Mouse (Mus musculus) stomach, embryonic 15.5 days (tissue): Measurements from ENCODE around the gene Gm10073. TPM values are rescaled to one million over a fixed set of nuclear protein-coding genes. Genes with fewer than 3 reads are reported as not detected.

Experiments
- ATAC-seq: fragments of 200-750 bp; cut with Nextera tagmentation; 2 replicates; pipeline ENCODE4 v1.8.0; 2017; ENCODE audit warnings: low read depth, moderate number of reproducible peaks, moderate TSS enrichment; ENCODE audit not compliant: insufficient read depth, low FRiP score
- H3K27ac ChIP-seq: fragments of 300-500 bp; sonication (generic); 2 replicates; pipeline ENCODE4 v1.5.1; 2015; ENCODE audit warnings: mild to moderate bottlenecking, inconsistent platforms
- H3K27me3 ChIP-seq: fragments of 300-500 bp; sonication (generic); replicated peaks from 2 replicates; pipeline ENCODE4 v1.6.1; 2015; ENCODE audit warnings: inconsistent platforms
- H3K36me3 ChIP-seq: fragments of 300-500 bp; sonication (generic); 2 replicates; pipeline ENCODE4 v1.6.1; 2015; ENCODE audit warnings: inconsistent platforms
- H3K4me1 ChIP-seq: fragments of 300-500 bp; sonication (generic); 2 replicates; pipeline ENCODE4 v1.6.1; 2015; ENCODE audit warnings: inconsistent platforms
- H3K4me2 ChIP-seq: fragments of 300-500 bp; sonication (generic); 2 replicates; pipeline ENCODE4 v1.6.1; 2015; ENCODE audit warnings: mild to moderate bottlenecking, inconsistent platforms
- H3K4me3 ChIP-seq: fragments of 300-500 bp; sonication (generic); replicated peaks from 2 replicates; pipeline ENCODE4 v1.5.1; 2015; ENCODE audit warnings: inconsistent platforms
- H3K9ac ChIP-seq: fragments of 300-500 bp; sonication (generic); 2 replicates; pipeline ENCODE4 v1.6.1; 2015; ENCODE audit warnings: inconsistent platforms
- H3K9me3 ChIP-seq: fragments of 300-500 bp; sonication (generic); 2 replicates; pipeline ENCODE4 v1.6.1; 2016; ENCODE audit warnings: inconsistent platforms
- WGBS: fragments of 180-500 bp; shearing (Covaris S2); methylation state at CpG from one replicate; pipeline ENCODE4 v1.1.7; 2015; 5-methylcytosine and 5-hydroxymethylcytosine counted together
- polyA plus RNA-seq: library from polyadenylated mRNA; unstranded; fragments of >200 nt; fragmentation: Nextera tagmentation; extraction: Ambion mirVana; gene quantifications from 2 replicates; pipeline ENCODE4 v1.2.1, GENCODE M21; 2015

The Gm10073 gene
- polyA plus RNA-seq, 1 experiment from 2014 or later = 48.1 TPM

GRCm38 (mm10) chr8:106541002-106541401 is 32.3 kb downstream of the Gm10073 start:
- no peaks in the 10 kb centered on the region for H3K4me1 ChIP-seq
- no peaks in the 10 kb centered on the region for H3K36me3 ChIP-seq
- H3K27me3 ChIP-seq = no peaks in the 10 kb centered on the region
- WGBS = 78% methylated on average over 11 of the region's 11 CpGs
- H3K9me3 ChIP-seq = no peaks in the 10 kb centered on the region
- H3K27ac ChIP-seq = no peak overlapping the region
- no peak overlapping the region for H3K4me2 ChIP-seq
- ATAC-seq = no peak
- H3K9ac ChIP-seq = no peak overlapping the region
- H3K4me3 ChIP-seq = no peak overlapping the region

GRCm38 (mm10) chr8:106539193-106539592 is 34.1 kb downstream of the Gm10073 start:
- no peak for ATAC-seq
- no peaks in the 10 kb centered on the region for H3K9me3 ChIP-seq
- H3K4me1 ChIP-seq = no peaks in the 10 kb centered on the region
- no peak overlapping the region for H3K4me3 ChIP-seq
- 69% methylated on average over 5 of the region's 5 CpGs for WGBS
- H3K9ac ChIP-seq = no peak overlapping the region
- no peak overlapping the region for H3K27ac ChIP-seq
- no peaks in the 10 kb centered on the region for H3K36me3 ChIP-seq
- H3K4me2 ChIP-seq = no peak overlapping the region
- H3K27me3 ChIP-seq = no peaks in the 10 kb centered on the region

DNA sequence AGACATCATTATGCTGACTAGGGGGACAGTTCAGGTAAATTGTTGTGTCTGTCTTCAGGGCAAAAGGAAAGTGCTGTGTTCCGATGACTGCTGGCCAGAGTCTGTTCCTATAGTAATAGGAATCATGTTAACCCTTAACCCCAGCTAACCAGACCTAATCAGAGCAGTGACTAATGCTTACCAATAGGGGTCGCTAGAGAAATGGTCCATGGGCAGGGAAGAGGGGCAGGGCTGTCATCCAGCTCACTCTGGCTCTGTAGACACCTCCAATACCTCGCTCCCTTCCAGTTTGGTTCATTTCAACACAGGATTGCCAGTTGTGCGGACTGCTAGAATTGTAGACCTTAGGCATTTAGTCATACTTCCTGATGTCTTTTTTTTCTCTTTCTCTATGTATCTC is 37.8 kb downstream of the Gm10073 start:
- Histone ChIP-seq H3K9me3 (no peaks in the 10 kb centered on the region), H3K4me1 (no peaks in the 10 kb centered on the region), H3K27me3 (no peaks in the 10 kb centered on the region), H3K9ac (no peak overlapping the region), H3K4me3 (no peak overlapping the region), H3K27ac (no peak overlapping the region), H3K36me3 (no peaks in the 10 kb centered on the region), H3K4me2 (no peak overlapping the region)
- 72% methylated on average over 4 of the region's 4 CpGs for WGBS
- ATAC-seq = no peak

DNA sequence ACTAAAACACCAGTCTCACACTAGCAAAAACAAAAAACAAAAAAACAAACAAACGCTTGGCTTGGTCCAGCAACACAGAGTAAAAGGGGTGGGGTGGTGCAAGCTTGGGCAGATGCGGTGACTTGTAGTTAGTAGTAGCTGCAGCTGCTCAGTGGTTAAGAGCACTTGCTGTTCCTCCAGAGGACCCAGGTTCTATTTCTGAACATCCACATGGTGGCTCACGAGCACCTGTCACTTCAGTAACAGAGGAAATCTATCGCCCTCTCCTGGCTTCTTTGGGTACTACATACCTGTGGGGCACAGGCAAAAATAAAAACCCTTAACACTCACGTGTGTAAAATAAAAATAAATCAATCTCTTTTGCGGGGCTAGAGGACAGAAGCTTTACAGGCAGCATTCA is 38.8 kb downstream of the Gm10073 start:
- 41% methylated on average over 6 of the region's 6 CpGs for WGBS
- H3K4me1 ChIP-seq = no peaks in the 10 kb centered on the region
- no peak overlapping the region for H3K4me2 ChIP-seq
- no peak overlapping the region for H3K9ac ChIP-seq
- no peak overlapping the region for H3K4me3 ChIP-seq
- ATAC-seq = no peak
- H3K9me3 ChIP-seq = no peaks in the 10 kb centered on the region
- H3K36me3 ChIP-seq = no peaks in the 10 kb centered on the region
- no peaks in the 10 kb centered on the region for H3K27me3 ChIP-seq
- H3K27ac ChIP-seq = no peak overlapping the region

DNA sequence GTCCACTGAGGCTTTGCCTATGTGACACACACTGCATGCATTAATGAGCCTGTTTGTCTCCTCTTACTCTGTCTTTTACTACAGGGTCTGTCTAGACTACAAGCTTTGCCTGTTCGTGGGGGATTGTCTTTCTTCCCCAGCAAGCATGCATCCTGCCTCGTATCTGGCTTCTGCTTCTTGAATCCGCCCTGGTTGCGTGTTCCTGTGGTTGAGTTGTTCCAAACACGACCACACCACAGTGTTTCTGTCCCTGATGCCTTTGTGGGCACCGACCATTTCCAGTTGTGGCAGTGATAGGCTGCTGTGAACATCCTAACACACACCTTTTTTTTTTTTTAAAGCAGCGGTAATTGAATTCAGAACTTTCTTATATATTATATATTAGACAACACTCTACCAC is 39.6 kb downstream of the Gm10073 start:
- 79% methylated on average over 7 of the region's 7 CpGs for WGBS
- no peaks in the 10 kb centered on the region for H3K27me3 ChIP-seq
- H3K27ac ChIP-seq = no peak overlapping the region
- H3K36me3 ChIP-seq = no peaks in the 10 kb centered on the region
- ATAC-seq = no peak
- no peak overlapping the region for H3K4me3 ChIP-seq
- H3K9me3 ChIP-seq = no peaks in the 10 kb centered on the region
- H3K4me2 ChIP-seq = no peak overlapping the region
- no peak overlapping the region for H3K9ac ChIP-seq
- H3K4me1 ChIP-seq = no peaks in the 10 kb centered on the region

- Histone ChIP-seq H3K9me3 (no peaks in the 10 kb centered on the region), H3K4me2 (no peak overlapping the region), H3K4me3 (no peak overlapping the region), H3K4me1 (no peaks in the 10 kb centered on the region), H3K36me3 (peaks cover 4% of the 10 kb centered on the region; the same call in 1 of the 2 replicates), H3K27me3 (no peaks in the 10 kb centered on the region), H3K9ac (no peak overlapping the region), H3K27ac (no peak overlapping the region)
- 77% methylated on average over 4 of the region's 4 CpGs for WGBS
- ATAC-seq = no peak
These were observed 42.7 kb downstream of the Gm10073 start for GRCm38 (mm10) chr8:106530566-106530965.

DNA sequence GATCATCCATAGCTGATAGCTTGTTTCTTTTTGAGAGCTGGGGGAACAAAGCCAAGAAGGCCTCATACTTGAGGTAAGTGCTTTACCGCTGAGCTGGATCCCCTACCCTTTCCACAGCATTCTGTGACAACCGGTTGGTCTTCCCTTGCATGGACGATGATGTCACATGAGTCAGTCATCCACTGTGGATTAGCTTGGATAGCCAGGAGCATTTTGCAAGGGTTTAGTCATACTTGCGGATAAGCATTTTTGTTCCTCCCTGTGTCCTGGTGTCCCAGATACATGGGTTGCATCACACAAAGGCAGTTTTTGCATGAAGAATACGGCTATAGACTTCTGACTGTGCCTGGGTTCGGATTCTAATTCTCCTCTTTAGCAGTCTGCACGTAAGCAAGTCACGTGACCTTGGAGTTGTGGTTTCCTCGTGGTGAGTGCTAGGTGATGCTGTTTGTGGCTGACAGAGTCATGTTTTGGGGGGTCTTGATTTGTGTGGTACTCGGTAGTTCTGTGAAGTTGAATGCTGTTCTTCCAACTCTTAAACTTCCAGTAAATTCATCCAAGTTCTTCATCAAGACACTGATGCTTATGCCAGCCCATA is 43.3 kb downstream of the Gm10073 start:
- WGBS = 91% methylated on average over 10 of the region's 10 CpGs
- no peak overlapping the region for H3K27ac ChIP-seq
- no peak overlapping the region for H3K4me2 ChIP-seq
- H3K4me3 ChIP-seq = no peak overlapping the region
- H3K27me3 ChIP-seq = no peaks in the 10 kb centered on the region
- no peaks in the 10 kb centered on the region for H3K9me3 ChIP-seq
- ATAC-seq = no peak
- no peak overlapping the region for H3K9ac ChIP-seq
- H3K36me3 ChIP-seq = peaks cover 4% of the 10 kb centered on the region; the same call in 1 of the 2 replicates
- no peaks in the 10 kb centered on the region for H3K4me1 ChIP-seq

DNA sequence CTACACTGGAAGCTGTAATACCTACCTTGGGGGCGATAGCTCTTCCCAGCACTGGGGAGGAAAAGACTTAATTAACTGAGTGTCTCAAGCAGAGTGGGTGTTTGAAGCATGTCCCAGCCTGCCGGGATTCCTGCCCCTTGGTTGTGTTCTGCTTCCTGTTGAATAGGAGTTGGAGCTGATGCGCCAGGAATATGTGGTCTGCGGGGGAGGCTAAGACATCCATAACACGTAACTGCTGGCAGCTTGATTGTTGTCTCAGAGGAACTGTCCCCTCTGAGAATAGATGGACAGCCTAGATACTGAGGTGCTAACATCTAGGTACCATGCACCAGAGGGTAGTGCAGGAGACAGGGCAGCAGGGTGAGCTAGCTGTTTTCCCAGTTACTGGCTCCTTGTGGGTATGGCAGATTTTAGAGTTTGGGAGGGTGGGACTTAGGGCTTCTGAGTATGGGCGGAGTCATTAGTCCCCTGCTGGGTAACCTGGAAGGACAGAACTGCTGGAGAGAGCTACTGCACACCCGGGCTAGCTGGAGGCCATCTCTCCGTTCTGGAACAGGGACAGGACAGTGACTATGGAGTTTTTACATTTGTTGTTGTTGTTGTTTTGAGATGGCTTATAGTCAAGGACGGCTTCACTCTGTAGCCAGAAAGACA is 44.5 kb downstream of the Gm10073 start:
- 84% methylated on average over 9 of the region's 9 CpGs for WGBS
- Histone ChIP-seq H3K4me2 (no peak overlapping the region), H3K9ac (no peak overlapping the region)

DNA sequence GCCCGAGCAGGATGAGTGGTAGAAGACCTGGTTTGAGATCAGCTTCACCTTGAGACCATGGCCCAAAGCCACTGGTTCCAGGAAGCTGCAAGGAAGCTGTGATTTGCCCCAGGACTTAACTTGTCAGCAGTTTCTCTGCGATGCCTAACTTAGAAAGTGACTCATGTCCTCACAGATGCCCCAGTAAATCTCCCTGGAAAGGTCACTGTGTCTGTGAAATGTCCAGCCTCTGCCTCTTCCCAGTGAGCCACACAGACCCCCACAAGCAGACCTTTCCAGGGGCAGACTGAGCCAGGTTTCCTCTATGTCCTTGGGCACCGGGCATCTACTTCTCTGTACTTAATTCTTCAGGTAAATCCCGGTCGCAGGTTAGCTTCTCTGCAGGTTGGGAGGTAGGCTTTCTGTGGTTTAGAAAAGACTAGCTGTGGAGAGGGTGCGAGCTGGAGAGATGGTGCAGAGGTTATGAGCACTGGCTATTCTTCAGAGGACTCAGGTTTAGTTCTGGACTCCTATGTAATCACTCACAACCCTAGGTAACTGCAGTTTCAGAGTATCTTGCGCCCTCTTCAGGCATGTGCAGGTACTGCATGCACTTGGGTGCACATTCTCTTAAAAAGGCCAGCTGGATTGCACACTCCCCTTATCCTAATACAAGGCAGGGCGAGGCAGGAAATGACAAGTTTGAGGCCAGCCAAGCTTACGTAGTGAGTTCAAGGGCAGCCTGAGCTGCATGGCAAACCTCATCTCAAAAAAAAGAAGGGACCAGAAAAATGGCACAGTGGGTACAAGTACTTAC is 45.8 kb downstream of the Gm10073 start:
- no peak for ATAC-seq
- Histone ChIP-seq H3K9ac (no peak overlapping the region), H3K4me3 (no peak overlapping the region), H3K36me3 (peaks cover 4% of the 10 kb centered on the region; the same call in 1 of the 2 replicates), H3K27ac (no peak overlapping the region), H3K9me3 (no peaks in the 10 kb centered on the region), H3K4me1 (no peaks in the 10 kb centered on the region; the same call in 1 of the 2 replicates), H3K27me3 (no peaks in the 10 kb centered on the region), H3K4me2 (no peak overlapping the region)
- 88% methylated on average over 9 of the region's 9 CpGs for WGBS

More for the DNA sequence above, 44.5 kb downstream of the Gm10073 start:
- Histone ChIP-seq H3K27ac (no peak overlapping the region), H3K4me1 (no peaks in the 10 kb centered on the region), H3K4me3 (no peak overlapping the region), H3K9me3 (no peaks in the 10 kb centered on the region), H3K27me3 (no peaks in the 10 kb centered on the region), H3K36me3 (peaks cover 4% of the 10 kb centered on the region; the same call in 1 of the 2 replicates)
- ATAC-seq = no peak

DNA sequence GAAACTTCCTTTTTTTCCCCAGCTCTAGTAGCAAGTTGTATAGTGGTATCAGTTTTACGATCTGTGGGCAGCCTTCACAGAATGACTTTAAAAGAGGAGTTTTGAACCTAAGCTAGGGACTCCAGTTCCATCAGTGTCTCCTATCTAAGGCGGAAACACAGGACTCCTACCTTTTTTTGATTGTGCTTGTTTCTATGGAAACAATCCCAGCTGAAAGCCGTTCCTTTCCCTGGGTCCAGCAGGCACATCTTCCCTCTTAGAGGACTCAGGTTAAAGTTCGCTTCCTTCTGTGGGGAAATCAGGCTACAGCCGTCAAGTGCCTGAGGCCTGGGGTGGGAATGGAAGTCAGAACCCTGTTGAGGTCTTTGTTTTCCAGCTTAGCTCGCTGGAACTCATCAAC is 46.5 kb downstream of the Gm10073 start:
- ATAC-seq = no peak
- Histone ChIP-seq H3K27ac (no peak overlapping the region), H3K36me3 (peaks cover 4% of the 10 kb centered on the region; the same call in 1 of the 2 replicates), H3K9ac (no peak overlapping the region), H3K4me1 (no peaks in the 10 kb centered on the region; the same call in 1 of the 2 replicates), H3K27me3 (no peaks in the 10 kb centered on the region), H3K4me2 (no peak overlapping the region), H3K9me3 (no peaks in the 10 kb centered on the region), H3K4me3 (no peak overlapping the region)
- 69% methylated on average over 6 of the region's 6 CpGs for whole genome bisulfite sequencing
